Mouse (Mus musculus): ENCODE measurements at regions not wholly inside any gene's neighbourhood (a gene's known extent, or its start where the extent isn't known, plus 50 kb on each side); places are given as distances from the start of the nearest gene placed in this dataset.

GRCm38 (mm10) chr11:92858170-92858569, 239.7 kb upstream of the Car10 start:
- no peak for DNase-seq (ENCODE audit: low spot score)

GRCm38 (mm10) chr11:92889693-92890454, 208.0 kb upstream of the Car10 start:
- DNase-seq (ENCODE audit: low spot score) = peak; percentile 6

GRCm38 (mm10) chr11:92899296-92899695, 198.5 kb upstream of the Car10 start:
- DNase-seq (ENCODE audit: low spot score) = no peak
